Mouse (Mus musculus): ENCODE data around the gene Copz2. TPM values are rescaled to one million over a fixed set of nuclear protein-coding genes. Genes with fewer than 3 reads are reported as not detected.

Copz2 gene
- polyA plus RNA-seq, 1 experiment from 2014 or later: 21.9 TPM

DNA sequence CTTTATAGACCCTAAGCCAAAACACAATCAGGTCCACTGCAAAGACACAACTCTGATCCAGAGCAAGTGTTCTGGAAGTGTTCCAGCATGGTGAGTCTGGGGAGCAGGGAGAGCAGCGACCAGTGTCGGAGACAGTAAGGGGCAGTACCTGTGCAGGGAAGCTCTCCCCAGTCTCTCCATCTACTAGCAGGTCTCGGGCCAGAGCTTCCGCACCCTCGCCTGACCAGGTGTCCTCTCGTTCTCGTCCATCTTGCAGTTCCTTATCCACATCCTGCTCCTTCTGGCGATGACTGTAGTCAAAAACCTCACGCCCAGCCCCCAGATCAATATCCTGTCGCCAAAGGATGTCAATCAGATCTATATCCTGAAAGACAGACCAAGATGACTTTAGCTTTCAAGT lies 27.7 kb upstream of the Copz2 start:
- H3K9me3 ChIP-seq: no peaks in the 10 kb centered on the region
- peaks cover 46% of the 10 kb centered on the region for H3K4me1 ChIP-seq (replicated peaks)
- no peaks in the 10 kb centered on the region for H3K27me3 ChIP-seq
- 93% methylated on average over 10 of the region's 10 CpGs for WGBS
- ATAC-seq (ENCODE audit: low FRiP score, low read depth): no peak
- H3K9ac ChIP-seq: no peak overlapping the region
- no peak overlapping the region for H3K4me3 ChIP-seq
- H3K4me2 ChIP-seq: no peak overlapping the region
- peaks cover 49% of the 10 kb centered on the region for H3K36me3 ChIP-seq
- no peak overlapping the region for H3K27ac ChIP-seq (replicated peaks)

DNA sequence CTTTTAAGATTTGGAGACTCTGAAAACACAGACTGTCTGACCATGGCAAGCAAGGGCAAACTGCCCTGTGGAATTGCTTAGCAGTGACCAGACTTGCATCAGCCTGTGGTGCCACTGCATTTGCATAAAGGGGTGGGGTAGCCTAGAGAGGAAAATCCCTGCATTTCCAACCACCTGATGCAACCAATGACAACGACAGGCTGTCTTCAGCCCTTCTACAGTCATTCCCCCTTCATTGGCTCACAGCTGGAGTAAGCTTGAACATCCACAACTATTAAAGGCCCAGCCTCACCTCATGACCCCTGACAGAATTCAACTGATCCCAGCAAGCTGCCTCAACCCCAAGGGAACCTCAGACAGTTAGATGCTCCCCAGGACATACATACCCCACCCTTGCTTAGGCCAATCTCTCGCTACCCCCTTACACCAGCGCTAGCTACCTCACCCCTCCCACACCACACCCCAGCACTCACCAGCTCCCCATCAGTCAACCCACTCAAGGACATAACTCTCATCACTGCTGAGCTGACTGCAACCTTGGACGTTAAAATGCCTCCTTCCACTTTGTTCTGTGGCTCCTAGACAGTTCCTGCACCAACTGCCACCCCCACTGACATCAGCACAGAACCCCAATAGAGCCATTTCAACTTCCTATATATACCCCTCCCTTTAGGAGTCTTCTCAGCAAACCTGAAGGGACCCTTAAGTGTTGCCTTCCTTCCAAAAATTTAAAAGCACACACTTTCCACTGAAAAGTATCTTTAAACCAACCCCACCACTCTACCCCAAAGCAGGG lies 26.8 kb upstream of the Copz2 start:
- peak overlapping the region; percentile 49 for H3K4me3 ChIP-seq
- ATAC-seq (ENCODE audit: low FRiP score, low read depth): no peak
- peaks cover 42% of the 10 kb centered on the region for H3K36me3 ChIP-seq
- peaks cover 56% of the 10 kb centered on the region for H3K4me1 ChIP-seq (replicated peaks)
- H3K4me2 ChIP-seq: peak overlapping the region; percentile 86
- H3K9ac ChIP-seq: peak overlapping the region; percentile 55; the same call in 1 of the 2 replicates
- H3K27ac ChIP-seq (replicated peaks): no peak overlapping the region
- H3K9me3 ChIP-seq: no peaks in the 10 kb centered on the region
- H3K27me3 ChIP-seq: no peaks in the 10 kb centered on the region
- WGBS: 38% methylated on average over 4 of the region's 4 CpGs

DNA sequence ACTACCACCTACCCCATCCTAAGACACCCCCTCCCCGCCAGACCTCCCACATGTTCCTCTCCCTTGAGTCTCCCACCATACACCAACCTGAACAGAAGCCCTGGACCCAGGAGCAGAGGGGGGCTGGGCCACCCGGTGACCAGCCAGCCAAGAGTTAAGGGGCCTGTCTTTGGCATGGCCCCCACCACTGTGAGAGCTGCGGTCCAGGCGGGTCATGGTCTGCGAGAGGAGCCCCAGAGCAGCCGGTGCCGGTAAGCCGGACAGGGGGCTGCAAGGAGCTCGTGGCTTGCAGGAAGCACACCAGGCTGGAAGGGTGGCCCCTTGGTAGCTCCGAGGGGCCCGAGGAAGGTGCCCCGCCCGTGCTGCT lies 26.2 kb upstream of the Copz2 start:
- Histone ChIP-seq H3K9me3 (no peaks in the 10 kb centered on the region), H3K4me2 (peak overlapping the region; percentile 86), H3K27ac (replicated peaks) (peak overlapping the region; percentile 93), H3K27me3 (no peaks in the 10 kb centered on the region), H3K36me3 (peaks cover 38% of the 10 kb centered on the region), H3K9ac (peak overlapping the region; percentile 55), H3K4me1 (replicated peaks) (peaks cover 61% of the 10 kb centered on the region), H3K4me3 (peak overlapping the region; percentile 49)
- WGBS: 6% methylated on average over 11 of the region's 13 CpGs
- ATAC-seq (ENCODE audit: low FRiP score, low read depth): peak; percentile 28

DNA sequence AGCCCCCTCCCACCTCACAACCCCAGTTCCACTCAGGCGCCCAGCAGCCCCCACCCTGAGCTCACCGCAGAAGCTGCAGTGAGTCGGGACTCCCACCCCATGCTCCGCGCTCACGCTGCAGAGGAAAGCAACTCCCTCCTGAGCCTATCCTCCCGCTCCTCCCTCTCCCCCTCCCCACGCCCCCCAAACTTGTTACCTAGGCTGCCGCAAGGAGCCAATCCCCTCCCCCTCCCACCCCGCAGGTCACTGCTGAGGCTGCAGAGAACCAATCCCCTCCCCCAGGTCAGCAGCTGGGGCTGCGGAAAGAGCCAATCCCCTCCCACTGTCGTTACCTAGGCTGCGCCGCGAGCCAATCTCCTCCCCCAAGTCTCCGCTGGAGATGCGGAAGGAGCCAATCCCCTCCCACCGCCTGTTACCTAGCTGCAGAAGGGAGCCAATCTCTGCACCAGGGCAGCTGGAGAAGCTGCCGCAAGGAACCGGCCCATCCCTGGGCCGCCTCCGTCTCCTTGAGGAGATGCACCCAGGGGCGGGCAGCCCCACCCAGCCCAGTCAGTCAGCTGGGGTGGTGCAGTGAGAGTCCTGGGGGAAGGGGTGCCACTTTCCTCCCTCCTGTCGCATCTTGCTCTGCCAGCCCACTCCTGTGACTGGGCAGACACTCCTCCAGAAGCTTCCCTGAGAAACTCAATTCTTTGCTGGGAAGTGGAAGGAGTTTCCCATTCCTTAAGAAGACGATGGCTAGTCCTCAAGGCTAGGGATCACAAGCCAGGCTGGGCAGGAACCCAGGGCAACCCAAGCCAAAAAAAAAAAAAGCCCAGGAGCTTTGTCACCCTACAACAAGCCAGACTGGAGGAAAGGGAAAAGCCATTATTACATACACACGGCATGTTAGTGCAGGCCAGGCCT lies 25.5 kb upstream of the Copz2 start:
- Histone ChIP-seq H3K4me1 (replicated peaks) (peaks cover 68% of the 10 kb centered on the region), H3K36me3 (peaks cover 31% of the 10 kb centered on the region)
- peak; percentile 90 for ATAC-seq (ENCODE audit: low FRiP score, low read depth)

DNA sequence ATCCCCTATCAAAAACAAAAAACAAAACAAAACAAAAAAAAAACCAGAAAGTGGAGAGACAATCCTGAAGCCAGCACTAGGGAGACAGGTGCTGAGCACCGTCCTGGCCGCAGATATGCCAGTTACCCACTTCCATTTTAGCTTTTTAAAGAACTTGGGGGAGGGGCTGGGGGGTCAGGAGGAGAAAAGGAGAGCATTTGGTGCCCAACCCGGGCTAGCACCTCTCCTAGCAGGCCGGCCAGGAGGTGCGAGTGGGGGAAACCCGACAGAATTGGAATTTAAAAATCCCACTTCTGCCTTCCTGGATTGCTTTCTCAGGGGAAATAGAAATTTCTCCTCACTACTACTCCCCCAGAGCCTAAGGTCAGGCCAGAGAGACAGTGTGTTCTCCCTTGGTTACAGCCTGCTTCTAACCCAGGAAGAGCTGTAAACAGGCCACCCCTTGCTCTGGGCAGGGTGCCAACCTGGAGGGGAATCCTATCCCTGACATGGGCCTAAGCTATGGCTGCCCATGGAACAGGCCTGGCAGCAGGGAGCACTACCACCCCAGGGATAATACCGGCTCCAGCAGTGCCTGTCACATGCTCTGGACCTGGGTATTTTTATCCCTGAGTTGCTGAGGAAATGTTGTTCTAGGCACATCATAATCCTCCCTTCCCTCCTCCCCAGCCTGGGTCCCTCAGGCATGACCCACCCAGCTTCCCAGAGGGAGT lies 24.7 kb upstream of the Copz2 start:
- Histone ChIP-seq H3K27ac (replicated peaks) (peak overlapping the region; percentile 93), H3K4me3 (peak overlapping the region; percentile 49), H3K4me2 (peak overlapping the region; percentile 86), H3K27me3 (no peaks in the 10 kb centered on the region), H3K4me1 (replicated peaks) (peaks cover 69% of the 10 kb centered on the region), H3K36me3 (peaks cover 23% of the 10 kb centered on the region), H3K9ac (peak overlapping the region; percentile 25; the same call in 1 of the 2 replicates), H3K9me3 (no peaks in the 10 kb centered on the region)
- no peak for ATAC-seq (ENCODE audit: low FRiP score, low read depth)
- 44% methylated on average over 7 of the region's 7 CpGs for WGBS

More for the DNA sequence above, 25.5 kb upstream of the Copz2 start:
- Histone ChIP-seq H3K4me2 (peak overlapping the region; percentile 86), H3K9me3 (no peaks in the 10 kb centered on the region), H3K9ac (peak overlapping the region; percentile 55), H3K4me3 (peak overlapping the region; percentile 49), H3K27me3 (no peaks in the 10 kb centered on the region), H3K27ac (replicated peaks) (peak overlapping the region; percentile 93)
- WGBS: under 1% methylated on average over 26 of the region's 26 CpGs

DNA sequence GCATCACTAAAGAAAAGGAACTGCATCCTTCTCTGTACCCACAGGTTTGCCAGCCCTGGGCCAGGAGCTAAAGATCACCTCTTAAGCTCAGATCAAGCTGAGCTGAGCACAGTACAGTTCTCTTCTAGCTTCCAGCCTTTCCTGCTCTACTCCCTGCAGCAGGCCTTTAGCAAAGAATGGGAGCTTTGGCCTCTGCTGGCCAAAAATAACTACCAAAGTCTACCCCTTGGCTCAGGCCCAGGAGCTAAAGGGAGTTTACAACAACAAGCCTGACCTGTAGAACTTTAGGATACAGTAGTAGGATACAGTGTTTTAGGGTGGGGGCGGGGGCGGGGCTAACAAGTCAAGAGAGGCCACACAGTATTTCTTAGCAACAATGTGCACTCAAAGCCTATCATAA lies 23.2 kb upstream of the Copz2 start:
- 0 out of 2 replicates have a peak overlapping the region, but pooled peaks have one; percentile 0 for H3K4me3 ChIP-seq
- WGBS: 88% methylated on average over 2 of the region's 2 CpGs
- H3K4me2 ChIP-seq: peak overlapping the region; percentile 86
- H3K36me3 ChIP-seq: peaks cover 8% of the 10 kb centered on the region
- no peaks in the 10 kb centered on the region for H3K27me3 ChIP-seq
- peaks cover 73% of the 10 kb centered on the region for H3K4me1 ChIP-seq (replicated peaks)
- no peak for ATAC-seq (ENCODE audit: low FRiP score, low read depth)
- no peak overlapping the region for H3K9ac ChIP-seq
- no peaks in the 10 kb centered on the region for H3K9me3 ChIP-seq
- peak overlapping the region; percentile 93; the same call in 1 of the 2 replicates for H3K27ac ChIP-seq (replicated peaks)

DNA sequence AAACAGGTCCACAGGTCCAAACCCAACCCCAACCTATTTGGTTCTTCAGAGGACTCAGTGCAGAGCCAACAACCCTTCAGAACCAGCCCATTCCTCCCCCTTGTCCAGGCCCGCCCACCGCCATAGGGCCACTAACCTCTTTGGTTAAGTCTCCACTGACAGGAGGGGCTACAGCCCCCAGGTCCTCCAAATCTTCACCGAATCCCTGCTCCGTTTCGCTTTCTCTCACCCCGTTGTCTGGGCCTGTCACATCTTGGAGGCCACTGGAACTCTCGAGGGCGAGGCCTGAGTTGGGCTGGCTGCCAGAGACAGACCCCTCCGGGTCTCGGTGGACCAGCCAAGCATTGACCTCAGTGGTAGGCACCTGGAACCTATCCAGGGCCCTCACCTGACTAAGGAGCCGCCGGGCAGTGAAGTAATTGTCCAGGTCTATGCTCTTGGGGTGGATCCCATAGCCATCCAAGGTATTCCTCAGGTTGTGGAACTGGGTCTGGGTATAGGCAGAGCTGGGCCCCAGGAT lies 22.5 kb upstream of the Copz2 start:
- H3K36me3 ChIP-seq: peaks cover 2% of the 10 kb centered on the region; the same call in 1 of the 2 replicates
- H3K9ac ChIP-seq: 0 out of 2 replicates have a peak overlapping the region, but pooled peaks have one; percentile 10
- H3K4me2 ChIP-seq: peak overlapping the region; percentile 86
- H3K4me3 ChIP-seq: 0 out of 2 replicates have a peak overlapping the region, but pooled peaks have one; percentile 7
- no peaks in the 10 kb centered on the region for H3K9me3 ChIP-seq
- ATAC-seq (ENCODE audit: low FRiP score, low read depth): no peak
- peaks cover 73% of the 10 kb centered on the region for H3K4me1 ChIP-seq (replicated peaks)
- H3K27me3 ChIP-seq: no peaks in the 10 kb centered on the region
- WGBS: 72% methylated on average over 12 of the region's 12 CpGs
- 0 out of 2 replicates have a peak overlapping the region, but pooled peaks have one; percentile 93 for H3K27ac ChIP-seq (replicated peaks)

DNA sequence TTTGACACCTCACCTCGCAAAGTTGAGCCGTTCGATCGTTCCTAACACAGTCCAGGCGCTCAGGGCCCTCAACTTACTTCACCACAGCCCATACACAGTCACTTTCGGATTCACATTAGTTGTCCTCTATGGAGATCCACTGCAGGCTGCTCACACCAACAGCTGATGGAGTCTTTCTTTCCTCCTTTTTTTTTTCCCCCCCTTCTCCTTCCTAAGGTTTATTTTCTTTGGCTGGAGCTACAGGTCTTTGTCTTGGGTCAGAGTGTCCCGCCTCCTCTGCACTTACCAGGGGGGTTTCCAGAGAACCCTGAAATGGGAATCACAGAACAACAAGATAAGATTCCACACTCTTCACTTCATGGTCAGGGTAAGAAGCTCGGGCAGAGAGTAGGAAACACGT lies 21.8 kb upstream of the Copz2 start:
- peaks cover 65% of the 10 kb centered on the region for H3K4me1 ChIP-seq (replicated peaks)
- peaks cover 2% of the 10 kb centered on the region; the same call in 1 of the 2 replicates for H3K36me3 ChIP-seq
- 68% methylated on average over 9 of the region's 9 CpGs for WGBS
- H3K4me2 ChIP-seq: peak overlapping the region; percentile 86
- H3K9ac ChIP-seq: peak overlapping the region; percentile 22; the same call in 1 of the 2 replicates
- ATAC-seq (ENCODE audit: low FRiP score, low read depth): no peak
- H3K27me3 ChIP-seq: no peaks in the 10 kb centered on the region
- peak overlapping the region; percentile 31; the same call in 1 of the 2 replicates for H3K27ac ChIP-seq (replicated peaks)
- no peaks in the 10 kb centered on the region for H3K9me3 ChIP-seq
- H3K4me3 ChIP-seq: 0 out of 2 replicates have a peak overlapping the region, but pooled peaks have one; percentile 7

DNA sequence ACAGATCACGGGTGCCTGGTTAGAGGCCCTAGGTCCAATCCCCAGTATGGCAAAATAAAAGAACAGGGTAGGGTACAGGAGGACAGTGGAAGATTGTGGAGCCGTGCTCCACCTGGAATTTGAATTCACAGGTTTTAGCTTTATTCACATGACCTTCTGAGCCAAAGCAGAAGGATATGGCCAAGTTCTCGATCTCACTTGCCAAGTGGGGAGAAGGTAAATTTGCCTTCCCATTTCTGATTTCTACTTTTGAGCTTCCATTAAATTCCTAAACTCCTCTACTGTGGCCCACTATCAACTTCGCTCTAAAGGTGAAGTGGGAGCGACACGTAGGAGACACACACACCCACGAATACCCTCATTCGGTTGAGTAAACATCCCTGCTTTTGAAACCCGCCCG lies 20.8 kb upstream of the Copz2 start:
- Histone ChIP-seq H3K27me3 (no peaks in the 10 kb centered on the region), H3K36me3 (peaks cover 2% of the 10 kb centered on the region; the same call in 1 of the 2 replicates), H3K9me3 (no peaks in the 10 kb centered on the region), H3K27ac (replicated peaks) (peak overlapping the region; percentile 97), H3K4me2 (peak overlapping the region; percentile 86), H3K4me1 (replicated peaks) (peaks cover 56% of the 10 kb centered on the region), H3K9ac (peak overlapping the region; percentile 83), H3K4me3 (peak overlapping the region; percentile 89)
- ATAC-seq (ENCODE audit: low FRiP score, low read depth): no peak
- WGBS: 22% methylated on average over 10 of the region's 10 CpGs

DNA sequence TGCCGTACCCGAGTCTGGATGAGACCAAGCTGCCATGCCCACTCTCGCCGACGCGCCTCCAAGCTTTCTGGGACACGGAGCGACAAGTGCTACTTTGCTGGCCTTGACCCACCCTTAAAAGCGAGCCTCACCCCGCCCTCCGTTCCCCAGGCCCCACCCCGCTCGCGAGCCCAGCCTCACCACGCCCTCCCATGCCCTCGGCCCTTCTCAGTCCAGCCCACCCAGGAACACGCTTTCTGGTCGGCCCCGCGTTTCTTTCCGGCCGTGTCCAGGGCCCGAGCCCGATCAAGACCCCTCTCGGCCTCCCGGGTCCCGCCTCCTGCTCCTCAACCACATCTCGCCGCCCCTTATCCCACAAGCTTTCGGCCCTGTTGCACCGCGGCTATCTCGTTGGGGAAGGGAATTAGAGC lies 20.3 kb upstream of the Copz2 start:
- WGBS: under 1% methylated on average over 32 of the region's 33 CpGs

More for the DNA sequence above, 20.3 kb upstream of the Copz2 start:
- H3K9ac ChIP-seq: peak overlapping the region; percentile 83
- H3K4me2 ChIP-seq: peak overlapping the region; percentile 86
- H3K27ac ChIP-seq (replicated peaks): peak overlapping the region; percentile 97
- peak overlapping the region; percentile 89 for H3K4me3 ChIP-seq
- H3K9me3 ChIP-seq: no peaks in the 10 kb centered on the region
- peaks cover 2% of the 10 kb centered on the region; the same call in 1 of the 2 replicates for H3K36me3 ChIP-seq
- peak; percentile 27 for ATAC-seq (ENCODE audit: low FRiP score, low read depth)
- peaks cover 53% of the 10 kb centered on the region for H3K4me1 ChIP-seq (replicated peaks)
- H3K27me3 ChIP-seq: no peaks in the 10 kb centered on the region
